Mouse (Mus musculus) kidney, postnatal 25 days (tissue): ENCODE data around the gene Gatd1.

Source experiments
- DNase-seq, 2 experiments: peaks; one replicate each; pipeline ENCODE4 v3.0.0; 2021; ENCODE audit warnings: mixed read lengths in 2 of 2

Gatd1 gene

GRCm38 (mm10) chr7:141388487-141389109 lies 25.3 kb downstream of the Gatd1 start:
- DNase-seq: no peak

GRCm38 (mm10) chr7:141387807-141388486 lies 26.0 kb downstream of the Gatd1 start:
- DNase-seq: no peak

GRCm38 (mm10) chr7:141381068-141381835 lies 32.7 kb downstream of the Gatd1 start:
- DNase-seq: no peak

GRCm38 (mm10) chr7:141379584-141379983 lies 34.4 kb downstream of the Gatd1 start:
- DNase-seq: no peak

GRCm38 (mm10) chr7:141374399-141374798 lies 39.5 kb downstream of the Gatd1 start:
- DNase-seq: peak in 1 of 2 experiments; percentile 7

- DNase-seq: peak in 1 of 2 experiments; percentile 38
Measured at GRCm38 (mm10) chr7:141373611-141374010, 40.3 kb downstream of the Gatd1 start.

- DNase-seq: peak in 1 of 2 experiments; percentile 35
Measured at GRCm38 (mm10) chr7:141371942-141372595, 41.9 kb downstream of the Gatd1 start.

- no peak for DNase-seq
Measured at GRCm38 (mm10) chr7:141369918-141370317, 44.0 kb downstream of the Gatd1 start.

GRCm38 (mm10) chr7:141367358-141367757 lies 46.6 kb downstream of the Gatd1 start:
- DNase-seq: no peak

- no peak for DNase-seq
Measured at GRCm38 (mm10) chr7:141365049-141365445, 48.9 kb downstream of the Gatd1 start.

- DNase-seq: no peak
Measured at GRCm38 (mm10) chr7:141364349-141365048, 49.4 kb downstream of the Gatd1 start.

GRCm38 (mm10) chr7:141363752-141364125 lies 50.2 kb downstream of the Gatd1 start:
- peak in 1 of 2 experiments; percentile 34 for DNase-seq

GRCm38 (mm10) chr7:141363106-141363751 lies 50.7 kb downstream of the Gatd1 start:
- DNase-seq: peak; percentile 72 to 87

- DNase-seq: peak; percentile 62 to 82
Measured at GRCm38 (mm10) chr7:141361510-141361909, 52.4 kb downstream of the Gatd1 start.
